Mouse (Mus musculus): ENCODE measurements around the gene Nat8l.
"Not testable (repeated sequence)": the region's sequence is repeated elsewhere in the genome, so short reads cannot be mapped to it uniquely, and the experiment has no call there.

Nat8l gene

GRCm38 (mm10) chr5:33995843-33996693 is at the start of gene Nat8l:
Gene Nat8l, plus strand, starts transcription at chr5:33995984.
- DNase-seq (ENCODE audit: low spot score): no peak

GRCm38 (mm10) chr5:33947035-33947434 is 48.7 kb upstream of the Nat8l start:
- DNase-seq (ENCODE audit: low spot score): not testable (repeated sequence)

GRCm38 (mm10) chr5:33948314-33948713 is 47.5 kb upstream of the Nat8l start:
- DNase-seq (ENCODE audit: low spot score): no peak

GRCm38 (mm10) chr5:33953471-33954185 is 42.2 kb upstream of the Nat8l start:
- DNase-seq (ENCODE audit: low spot score): no peak

- DNase-seq (ENCODE audit: low spot score): peak; percentile 78
Observed at GRCm38 (mm10) chr5:33954354-33954753, 41.4 kb upstream of the Nat8l start.

GRCm38 (mm10) chr5:33955868-33956267 is 39.9 kb upstream of the Nat8l start:
- DNase-seq (ENCODE audit: low spot score): no peak

GRCm38 (mm10) chr5:33959382-33959781 is 36.4 kb upstream of the Nat8l start:
- DNase-seq (ENCODE audit: low spot score): no peak

- DNase-seq (ENCODE audit: low spot score): no peak
Observed at GRCm38 (mm10) chr5:33974736-33975135, 21.0 kb upstream of the Nat8l start.

GRCm38 (mm10) chr5:33976267-33976666 is 19.5 kb upstream of the Nat8l start:
- no peak for DNase-seq (ENCODE audit: low spot score)

GRCm38 (mm10) chr5:33982731-33983259 is 13.0 kb upstream of the Nat8l start:
- no peak for DNase-seq (ENCODE audit: low spot score)

- peak; percentile 45 for DNase-seq (ENCODE audit: low spot score)
Observed at GRCm38 (mm10) chr5:33983309-33984121, 12.3 kb upstream of the Nat8l start, which contains the start of gene Gm1673. Gene Gm1673, plus strand, starts transcription at chr5:33983433.

GRCm38 (mm10) chr5:33994671-33995625 is 836 bp upstream of the Nat8l start:
- peak; percentile 26 for DNase-seq (ENCODE audit: low spot score)

- DNase-seq (ENCODE audit: low spot score): no peak
Observed at GRCm38 (mm10) chr5:33996694-33997045, 886 bp downstream of the Nat8l start.

- DNase-seq (ENCODE audit: low spot score): peak; percentile 21
Observed at GRCm38 (mm10) chr5:33997051-33997741, 1.4 kb downstream of the Nat8l start.

GRCm38 (mm10) chr5:33997829-33998504 is 2.2 kb downstream of the Nat8l start:
- DNase-seq (ENCODE audit: low spot score): no peak

GRCm38 (mm10) chr5:33998505-33998877 is 2.7 kb downstream of the Nat8l start:
- no peak for DNase-seq (ENCODE audit: low spot score)

GRCm38 (mm10) chr5:33999466-34000090 is 3.8 kb downstream of the Nat8l start:
- DNase-seq (ENCODE audit: low spot score): no peak

- DNase-seq (ENCODE audit: low spot score): no peak
Observed at GRCm38 (mm10) chr5:34000809-34001208, 5.0 kb downstream of the Nat8l start.

GRCm38 (mm10) chr5:34001401-34001800 is 5.6 kb downstream of the Nat8l start:
- DNase-seq (ENCODE audit: low spot score): no peak
